Mouse (Mus musculus) urinary bladder, postnatal 25 days (tissue): ENCODE results near the gene Kansl1l.

Source experiments
- DNase-seq: peaks from one replicate; pipeline ENCODE4 v3.0.0; 2022; ENCODE audit warnings: low spot score

Kansl1l gene

DNA sequence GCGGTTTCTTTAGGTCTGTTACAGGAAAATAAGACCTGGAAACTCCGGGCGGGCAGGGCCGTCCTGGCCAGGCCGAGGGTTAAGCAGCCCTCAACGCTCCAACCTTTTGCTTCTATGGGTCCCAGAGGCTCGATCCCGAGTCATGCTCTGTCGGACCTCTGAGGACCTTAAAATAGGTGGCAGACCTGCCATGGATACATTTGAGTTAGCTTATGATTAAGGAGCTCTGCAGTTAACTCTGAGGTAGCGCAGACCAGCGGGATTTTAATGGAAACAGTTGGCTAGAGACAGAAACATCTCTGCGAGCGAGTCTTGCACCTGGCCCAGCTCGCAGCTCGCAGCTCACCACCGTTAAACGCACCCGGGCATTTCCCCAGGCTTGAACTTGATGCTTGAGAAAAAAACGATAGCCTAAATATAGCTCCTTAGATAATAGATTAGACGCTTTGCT is 528 bp upstream of the Kansl1l start:
- no peak for DNase-seq

- DNase-seq, result peak; percentile 95
Measured at GRCm38 (mm10) chr1:66816837-66817452, 417 bp downstream of the Kansl1l start.

GRCm38 (mm10) chr1:66815941-66816777 is 1.2 kb downstream of the Kansl1l start:
- DNase-seq, result peak; percentile 40

GRCm38 (mm10) chr1:66814756-66815155 is 2.6 kb downstream of the Kansl1l start:
- DNase-seq, result no peak

GRCm38 (mm10) chr1:66813191-66813590 is 4.2 kb downstream of the Kansl1l start:
- no peak for DNase-seq

DNA sequence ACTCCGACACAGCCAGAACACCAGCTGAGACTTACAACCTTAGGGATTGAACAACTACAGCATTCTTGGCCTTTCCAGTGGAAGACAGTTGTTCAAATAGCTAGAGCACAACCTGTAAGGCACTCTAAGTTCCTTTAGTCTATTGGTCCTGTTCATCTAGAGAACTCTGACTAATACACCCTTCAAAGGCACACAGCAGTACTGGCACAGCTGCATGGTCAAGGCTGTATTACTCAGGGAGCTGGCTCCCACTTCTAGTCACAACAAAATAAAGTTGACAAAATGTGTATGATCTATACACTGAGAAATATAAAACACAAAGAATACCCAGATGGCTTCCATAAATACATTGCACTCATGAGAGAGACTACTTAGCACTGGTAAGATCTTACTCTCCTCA is 10.5 kb downstream of the Kansl1l start:
- DNase-seq, result no peak

DNA sequence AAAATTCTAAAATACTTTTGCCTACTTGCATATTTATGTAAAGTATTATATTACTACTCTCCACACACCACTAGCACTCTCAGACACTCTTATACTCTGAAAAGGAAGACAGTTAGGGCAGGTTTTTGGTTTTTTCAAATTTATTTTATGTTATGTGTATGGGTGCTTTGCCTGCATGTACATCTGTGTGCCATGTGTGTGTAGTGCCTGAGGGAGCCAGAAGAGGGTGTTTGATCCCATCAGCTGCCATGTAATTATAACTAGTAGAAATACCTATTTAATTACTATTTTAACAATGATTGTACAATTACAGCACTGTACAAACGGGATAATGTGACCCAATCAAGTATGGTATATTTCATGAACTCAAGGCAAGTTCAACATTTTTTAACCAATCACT is 12.0 kb downstream of the Kansl1l start:
- no peak for DNase-seq

DNA sequence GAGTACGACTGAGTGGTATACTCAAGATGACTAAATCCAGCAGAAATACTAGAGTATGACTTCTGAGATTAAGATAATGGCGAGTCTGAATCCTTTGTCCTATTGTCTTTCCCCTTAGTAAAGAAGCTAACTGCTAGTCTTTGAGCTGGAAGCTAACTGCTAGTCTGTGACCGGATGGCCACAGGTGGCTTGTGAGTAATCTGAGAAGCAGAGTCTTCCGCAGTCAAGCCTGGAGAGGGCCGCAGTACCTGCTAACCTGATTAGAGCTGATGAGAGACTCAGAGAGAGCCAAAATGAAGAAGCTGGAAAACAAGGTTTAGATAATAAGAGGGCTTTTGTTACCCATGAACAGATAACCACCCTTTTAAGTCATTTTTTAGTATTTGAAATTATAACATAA is 12.7 kb downstream of the Kansl1l start:
- DNase-seq, result no peak

- DNase-seq, result no peak
Measured at GRCm38 (mm10) chr1:66797962-66798361, 19.4 kb downstream of the Kansl1l start.

DNA sequence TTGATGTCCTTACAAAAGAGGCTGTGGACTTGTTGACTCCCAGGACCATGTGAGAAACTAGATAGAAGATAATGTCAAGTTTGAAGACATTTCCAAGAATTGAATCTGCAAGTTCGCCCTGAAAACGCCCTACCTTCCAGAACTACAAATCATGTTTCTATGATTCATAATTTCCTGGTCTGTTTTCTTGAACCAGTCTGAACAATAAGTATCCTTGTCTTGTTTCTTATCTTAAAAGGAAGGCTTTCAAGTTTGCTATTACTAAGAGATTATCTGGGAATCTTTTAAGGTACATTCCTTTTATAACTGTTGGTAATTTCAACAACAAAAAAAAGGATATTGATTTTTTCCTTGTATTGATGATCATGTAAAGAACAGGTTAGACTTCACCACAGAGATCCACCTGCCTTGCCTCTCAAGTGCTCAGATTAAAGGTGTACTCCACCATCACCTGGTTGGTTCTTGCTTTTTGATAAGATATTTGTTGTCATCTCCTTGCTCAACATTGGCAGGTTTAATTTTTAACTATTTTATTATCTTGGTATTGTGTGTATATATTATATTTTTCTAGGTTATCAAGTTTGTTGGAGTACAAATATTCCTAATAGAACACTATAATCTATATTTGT is 24.4 kb downstream of the Kansl1l start:
- no peak for DNase-seq

DNA sequence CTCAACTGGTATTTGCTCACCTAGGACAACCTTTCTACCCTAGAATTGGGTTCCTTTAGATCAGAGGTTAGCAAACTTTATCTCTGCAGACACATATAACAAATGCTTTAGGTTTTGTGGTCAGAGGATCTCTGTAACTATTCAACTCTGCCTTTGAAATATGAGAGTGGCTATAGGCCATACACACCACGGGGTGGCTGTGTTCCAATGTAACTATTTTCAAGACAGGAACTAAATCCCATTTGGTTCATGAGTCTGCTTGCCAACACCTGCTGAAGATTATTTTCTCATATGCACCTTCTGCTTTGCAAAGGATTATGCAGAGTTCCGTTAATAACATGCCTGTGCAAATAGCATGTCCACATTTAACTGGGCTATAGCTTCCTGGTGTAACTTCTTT is 35.1 kb downstream of the Kansl1l start:
- no peak for DNase-seq

DNA sequence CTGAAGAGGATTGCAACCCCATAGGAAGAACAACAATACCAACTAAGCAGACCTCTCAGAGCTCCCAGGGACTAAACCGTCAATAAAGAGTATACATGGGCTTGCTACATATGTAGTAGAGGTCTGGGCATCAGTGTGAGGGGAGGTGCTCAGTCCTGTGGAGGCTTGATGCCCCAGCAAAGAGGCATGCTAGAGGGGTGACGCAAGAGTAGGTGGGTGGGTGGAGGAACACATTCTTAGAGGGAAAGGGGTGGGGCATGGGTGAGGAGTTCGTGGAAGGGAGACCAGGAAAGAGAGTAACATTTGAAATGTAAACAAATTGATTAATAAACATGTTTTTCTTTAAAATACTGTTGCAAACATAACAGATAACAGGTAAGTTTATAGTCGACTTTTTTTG is 36.3 kb downstream of the Kansl1l start:
- no peak for DNase-seq

- no peak for DNase-seq
Measured at GRCm38 (mm10) chr1:66778798-66779197, 38.6 kb downstream of the Kansl1l start.

DNA sequence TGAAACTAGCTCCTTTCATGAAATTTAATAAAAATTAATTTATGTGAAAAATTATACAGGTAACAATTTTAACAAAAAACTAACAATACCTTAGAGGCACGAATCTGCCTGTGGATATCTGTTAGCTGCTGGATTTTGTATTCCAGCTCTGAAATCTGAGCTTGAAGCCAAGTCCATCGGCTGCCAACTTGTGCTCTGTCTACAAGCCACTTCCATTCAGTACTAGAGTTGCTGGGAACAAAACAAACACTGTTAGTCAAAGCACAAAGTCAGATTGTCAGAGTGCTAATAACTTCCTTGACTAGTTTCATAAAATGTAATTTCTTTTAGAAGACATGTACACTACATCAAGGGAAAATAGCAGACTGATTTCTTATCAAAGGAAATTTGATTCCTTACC is 39.5 kb downstream of the Kansl1l start:
- no peak for DNase-seq

DNA sequence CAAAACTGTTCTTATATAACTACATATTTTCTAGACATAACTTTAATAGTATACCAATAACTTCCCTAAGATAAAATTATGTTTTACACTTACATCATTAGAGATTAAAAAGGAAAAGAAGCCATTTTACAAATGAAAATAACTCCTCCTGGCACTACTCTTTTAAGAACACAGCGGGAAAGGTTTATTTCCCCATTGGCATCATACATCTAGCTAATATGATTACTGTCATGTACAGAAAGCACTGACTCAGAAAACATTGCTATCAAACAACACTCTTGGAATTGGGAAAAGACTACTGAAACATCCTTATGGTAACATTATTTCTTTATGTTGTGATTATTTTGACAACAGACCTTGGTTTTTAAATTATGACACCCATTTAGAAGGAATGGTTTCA is 48.6 kb downstream of the Kansl1l start:
- no peak for DNase-seq

DNA sequence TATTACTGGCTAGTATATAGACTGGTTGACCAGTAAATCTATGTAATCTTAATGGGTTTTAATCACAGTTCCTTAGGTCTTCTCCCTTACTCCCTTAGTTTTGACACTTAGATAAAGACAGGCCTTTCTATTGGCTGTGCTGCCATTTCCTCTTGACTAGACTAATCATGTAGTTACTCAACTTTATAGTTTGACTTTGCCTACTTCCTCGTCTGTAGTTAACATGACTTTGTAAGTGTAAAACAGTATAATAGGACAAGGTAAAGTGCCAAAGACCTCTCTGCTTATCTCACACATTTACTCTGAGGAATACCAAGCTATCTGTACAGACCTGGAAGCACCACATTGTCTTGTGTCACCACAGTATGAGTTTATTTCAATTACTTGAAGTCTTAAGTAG is 86.8 kb downstream of the Kansl1l start:
- no peak for DNase-seq

- DNase-seq, result no peak
Measured at GRCm38 (mm10) chr1:66712859-66713258, 104.5 kb downstream of the Kansl1l start.

DNA sequence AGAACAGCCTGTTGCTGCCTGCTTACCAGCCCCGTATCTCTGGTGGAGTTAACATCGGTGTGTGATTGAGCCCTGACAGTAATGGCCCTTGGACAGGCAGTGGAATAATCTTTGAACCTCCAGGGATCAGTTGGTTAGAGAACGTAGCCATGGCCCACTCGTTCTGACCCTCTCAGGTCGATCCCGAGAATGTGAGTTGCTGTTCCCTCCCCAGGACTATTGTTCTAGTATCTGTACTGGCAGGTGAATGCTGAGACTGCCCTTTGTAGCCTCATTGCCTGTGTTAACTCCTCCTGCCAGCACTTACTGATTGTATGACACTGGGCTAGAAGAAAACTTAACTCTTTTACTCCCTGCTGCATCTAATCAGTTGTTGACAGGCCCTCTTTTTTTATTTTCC is 112.8 kb downstream of the Kansl1l start:
- DNase-seq, result no peak

GRCm38 (mm10) chr1:66702623-66703345 is 114.6 kb downstream of the Kansl1l start:
- no peak for DNase-seq

DNA sequence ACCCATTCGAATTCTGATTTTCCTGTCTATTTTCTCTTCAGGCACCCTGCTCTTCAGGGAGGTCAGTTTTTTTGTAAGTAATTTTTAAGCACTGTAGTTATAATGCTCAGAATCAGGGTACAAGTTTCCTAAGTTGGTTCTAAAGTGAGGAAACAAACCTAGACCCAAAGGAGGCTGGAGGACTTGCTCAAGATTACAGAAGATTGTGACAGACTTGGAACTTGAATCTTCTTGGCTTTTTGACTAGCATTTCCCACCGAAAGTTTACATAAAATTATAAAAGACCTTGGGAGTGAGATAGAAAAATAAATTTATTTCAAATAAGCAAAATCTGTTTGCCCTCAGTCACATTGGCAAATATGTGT is 115.8 kb downstream of the Kansl1l start:
- no peak for DNase-seq

- DNase-seq, result peak; percentile 90
Measured at GRCm38 (mm10) chr1:66700693-66701575, 116.4 kb downstream of the Kansl1l start, which contains the start of gene Rpe. Gene Rpe, plus strand, starts transcription at chr1:66700831.
